Mouse (Mus musculus): ENCODE data around the gene Slc1a2. TPM values are rescaled to one million over a fixed set of nuclear protein-coding genes. Genes with fewer than 3 reads are reported as not detected.

The Slc1a2 gene
- polyA plus RNA-seq, 1 experiment, result 1.5 TPM

DNA sequence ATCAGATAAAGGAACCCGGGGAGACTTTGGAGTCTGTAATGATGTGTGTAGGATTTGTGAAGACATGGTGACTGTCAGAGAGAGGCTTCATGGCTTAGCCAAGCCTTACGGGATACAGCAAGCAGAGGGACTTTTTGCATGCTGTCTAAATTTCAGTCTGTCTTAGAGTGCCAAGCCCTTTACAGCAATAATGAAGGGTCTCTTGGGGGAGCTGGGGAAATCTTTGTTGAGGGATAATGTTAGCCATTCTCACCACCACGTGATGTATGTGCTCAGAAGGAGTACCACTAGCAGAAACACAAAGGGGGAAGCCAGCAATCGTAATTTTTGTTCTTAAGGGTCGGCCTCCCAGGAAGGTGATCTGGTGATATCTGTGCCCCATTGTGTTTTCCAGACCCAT is 71.9 kb downstream of the Slc1a2 start:
- TF ChIP-seq CTCF (IDR thresholded peaks at IDR 0.05; ENCODE audit: insufficient read depth, low read length) (no peak), POLR2A (IDR thresholded peaks at IDR 0.05; ENCODE audit: borderline replicate concordance, extremely low read depth, low read depth, low read length) (no peak)
- Histone ChIP-seq H3K4me3 (replicated peaks; ENCODE audit: extremely low read depth, low read depth, low read length) (no peak overlapping the region), H3K4me1 (ENCODE audit: control insufficient read depth, insufficient read depth, low read length) (no peaks in the 10 kb centered on the region)
- no peak for DNase-seq
- WGBS, result 73% methylated on average over 5 of the region's 5 CpGs

DNA sequence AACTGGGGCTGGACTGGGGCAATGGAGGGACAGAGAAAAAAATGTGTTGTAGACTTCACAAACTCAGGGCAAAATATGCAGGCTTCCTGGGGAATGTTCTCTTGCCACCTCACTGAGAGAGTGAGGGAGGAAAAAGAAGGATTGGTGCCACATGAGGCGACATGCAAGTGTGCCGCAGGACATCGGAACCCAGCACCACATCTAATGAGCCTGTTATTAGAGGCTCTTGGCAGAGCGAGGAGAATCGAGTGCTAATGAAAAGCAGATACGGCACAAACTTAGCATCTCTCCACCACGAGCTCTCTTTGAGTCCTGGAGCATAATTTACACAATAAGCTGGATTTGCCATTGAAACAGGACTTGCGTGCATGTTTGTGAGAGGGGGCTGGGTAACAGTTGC is 72.3 kb downstream of the Slc1a2 start:
- no peak for DNase-seq
- WGBS, result 83% methylated on average over 8 of the region's 8 CpGs
- H3K4me1 ChIP-seq (ENCODE audit: control insufficient read depth, insufficient read depth, low read length), result no peaks in the 10 kb centered on the region
- no peak overlapping the region for H3K4me3 ChIP-seq (replicated peaks; ENCODE audit: extremely low read depth, low read depth, low read length)
- TF ChIP-seq CTCF (IDR thresholded peaks at IDR 0.05; ENCODE audit: insufficient read depth, low read length), result no peak
- TF ChIP-seq POLR2A (IDR thresholded peaks at IDR 0.05; ENCODE audit: borderline replicate concordance, extremely low read depth, low read depth, low read length), result no peak

DNA sequence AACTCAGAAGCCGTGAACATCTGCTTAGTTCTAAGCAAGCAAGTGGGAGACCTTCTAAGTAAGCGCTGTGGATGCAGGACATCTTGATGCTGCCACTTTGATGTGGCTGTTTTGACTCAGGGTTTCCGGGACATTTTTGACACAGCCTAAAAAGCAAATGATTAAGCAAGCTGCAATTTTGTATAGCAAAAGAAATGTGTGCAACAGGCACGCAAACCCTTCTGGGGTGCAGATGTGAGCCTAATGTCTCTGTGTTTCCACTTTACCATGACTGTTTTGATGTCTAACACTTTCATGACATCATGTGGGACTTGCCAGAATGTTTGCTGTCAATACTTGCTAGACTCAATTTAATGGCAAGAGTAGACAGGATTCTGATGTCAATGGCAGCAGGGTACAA is 74.7 kb downstream of the Slc1a2 start:
- DNase-seq, result no peak
- WGBS, result 71% methylated on average over 4 of the region's 4 CpGs
- TF ChIP-seq CTCF (IDR thresholded peaks at IDR 0.05; ENCODE audit: insufficient read depth, low read length) (no peak), POLR2A (IDR thresholded peaks at IDR 0.05; ENCODE audit: borderline replicate concordance, extremely low read depth, low read depth, low read length) (no peak)
- no peaks in the 10 kb centered on the region for H3K4me1 ChIP-seq (ENCODE audit: control insufficient read depth, insufficient read depth, low read length)
- H3K4me3 ChIP-seq (replicated peaks; ENCODE audit: extremely low read depth, low read depth, low read length), result no peak overlapping the region

DNA sequence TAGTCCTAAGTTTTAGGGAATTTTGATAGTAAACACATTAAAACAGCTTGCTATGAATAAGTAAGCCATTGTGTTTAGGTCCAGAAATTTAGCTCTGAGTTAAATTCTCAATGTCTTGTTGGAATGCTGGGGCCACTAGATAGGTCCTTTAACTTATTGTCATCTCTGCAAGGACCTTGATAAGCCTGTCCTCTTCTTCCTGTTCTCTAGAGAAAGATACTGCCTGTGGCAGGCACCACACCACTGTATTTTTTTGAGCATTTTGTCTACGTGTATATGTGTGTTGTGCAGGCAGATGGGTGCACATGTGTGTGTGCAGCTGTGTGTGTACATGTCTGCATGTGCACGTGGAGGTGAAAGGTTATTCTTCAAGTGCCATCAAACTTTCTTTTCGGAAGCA is 75.6 kb downstream of the Slc1a2 start:
- Histone ChIP-seq H3K4me3 (replicated peaks; ENCODE audit: extremely low read depth, low read depth, low read length) (no peak overlapping the region), H3K4me1 (ENCODE audit: control insufficient read depth, insufficient read depth, low read length) (no peaks in the 10 kb centered on the region)
- no peak for DNase-seq
- TF ChIP-seq CTCF (IDR thresholded peaks at IDR 0.05; ENCODE audit: insufficient read depth, low read length) (no peak), POLR2A (IDR thresholded peaks at IDR 0.05; ENCODE audit: borderline replicate concordance, extremely low read depth, low read depth, low read length) (no peak)
- WGBS, result 74% methylated on average over 3 of the region's 3 CpGs

DNA sequence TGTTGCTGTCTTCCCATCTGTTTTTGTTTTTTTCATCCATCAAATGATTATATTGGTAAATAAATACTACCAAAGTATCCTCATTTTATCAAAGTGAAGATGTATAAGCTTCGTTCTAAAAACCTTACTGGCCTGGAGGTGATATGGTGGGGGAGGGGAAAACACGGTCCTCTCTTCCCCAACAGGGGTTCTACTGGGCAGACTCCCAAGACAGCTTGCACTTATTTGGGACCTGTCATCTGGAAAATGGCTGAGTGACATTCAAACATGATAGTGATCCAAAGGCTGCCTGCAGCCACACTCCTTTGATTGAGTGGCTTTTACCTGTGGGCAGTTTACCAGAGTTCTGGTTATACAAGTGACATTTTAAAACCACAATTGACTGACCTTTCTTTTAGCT is 76.6 kb downstream of the Slc1a2 start:
- no peak for DNase-seq
- 71% methylated on average over 2 of the region's 2 CpGs for WGBS
- Histone ChIP-seq H3K4me1 (ENCODE audit: control insufficient read depth, insufficient read depth, low read length) (no peaks in the 10 kb centered on the region), H3K4me3 (replicated peaks; ENCODE audit: extremely low read depth, low read depth, low read length) (no peak overlapping the region)
- TF ChIP-seq CTCF (IDR thresholded peaks at IDR 0.05; ENCODE audit: insufficient read depth, low read length) (no peak), POLR2A (IDR thresholded peaks at IDR 0.05; ENCODE audit: borderline replicate concordance, extremely low read depth, low read depth, low read length) (no peak)

DNA sequence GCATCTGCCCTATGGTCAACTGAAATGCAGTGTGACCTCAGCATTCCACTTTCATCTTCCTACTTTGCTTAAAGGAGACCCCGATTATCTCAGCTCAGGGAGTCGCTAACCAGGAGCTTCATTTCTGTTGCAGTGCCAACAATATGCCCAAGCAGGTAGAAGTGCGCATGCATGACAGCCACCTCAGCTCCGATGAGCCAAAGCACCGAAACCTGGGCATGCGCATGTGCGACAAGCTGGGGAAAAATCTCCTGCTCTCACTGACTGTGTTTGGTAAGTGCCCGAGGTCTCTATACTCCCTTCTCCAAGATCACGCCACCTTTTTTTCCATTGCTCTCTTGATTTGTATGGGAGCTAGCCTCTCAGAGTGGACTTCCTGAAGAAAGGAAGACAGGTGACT is 77.4 kb downstream of the Slc1a2 start:
- Histone ChIP-seq H3K4me3 (replicated peaks; ENCODE audit: extremely low read depth, low read depth, low read length) (no peak overlapping the region), H3K4me1 (ENCODE audit: control insufficient read depth, insufficient read depth, low read length) (no peaks in the 10 kb centered on the region)
- no peak for TF ChIP-seq CTCF (IDR thresholded peaks at IDR 0.05; ENCODE audit: insufficient read depth, low read length)
- WGBS, result 95% methylated on average over 9 of the region's 9 CpGs
- no peak for DNase-seq

DNA sequence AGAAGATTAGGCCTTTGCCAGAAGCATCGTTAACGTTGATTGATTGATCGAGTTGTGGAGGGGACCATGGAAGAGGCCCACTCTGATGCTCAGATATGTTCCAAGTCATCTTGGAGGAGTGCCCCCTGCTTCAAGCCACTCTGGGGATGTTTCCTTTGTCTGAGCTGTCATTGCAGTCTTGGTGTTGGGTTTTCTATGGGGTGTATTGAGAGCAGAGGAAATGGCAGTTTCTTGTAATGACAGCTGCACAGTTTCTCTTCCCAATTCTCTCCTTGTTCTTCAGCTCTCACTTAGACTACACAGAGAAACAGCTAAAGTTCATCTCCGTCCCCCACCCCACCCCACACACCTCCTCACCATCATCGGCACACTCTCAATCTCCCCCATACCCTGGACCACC is 78.0 kb downstream of the Slc1a2 start:
- WGBS, result 73% methylated on average over 5 of the region's 5 CpGs
- H3K4me1 ChIP-seq (ENCODE audit: control insufficient read depth, insufficient read depth, low read length), result no peaks in the 10 kb centered on the region
- TF ChIP-seq CTCF (IDR thresholded peaks at IDR 0.05; ENCODE audit: insufficient read depth, low read length) (no peak), POLR2A (IDR thresholded peaks at IDR 0.05; ENCODE audit: borderline replicate concordance, extremely low read depth, low read depth, low read length) (no peak)

DNA sequence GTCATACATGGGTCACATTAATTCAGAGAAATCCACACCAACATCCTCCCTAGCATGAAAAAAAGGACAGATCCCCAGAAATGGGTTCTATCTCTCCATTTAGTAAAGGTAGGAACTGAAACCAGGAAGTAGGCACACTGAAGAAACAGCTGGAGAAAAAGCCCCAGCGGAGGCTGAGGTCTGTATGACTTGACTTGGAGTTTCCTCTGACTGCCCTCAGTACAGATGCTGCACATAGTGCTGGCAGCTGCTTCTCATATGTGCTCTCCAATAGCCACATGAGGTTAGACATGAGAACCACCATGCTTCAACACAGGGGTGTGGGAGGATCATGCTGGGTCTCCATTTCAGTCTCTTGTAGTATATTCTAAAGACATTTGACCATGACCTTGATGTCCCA is 80.4 kb downstream of the Slc1a2 start:
- no peaks in the 10 kb centered on the region for H3K4me1 ChIP-seq (ENCODE audit: control insufficient read depth, insufficient read depth, low read length)
- 94% methylated on average over 1 of the region's 1 CpGs for WGBS
- DNase-seq, result no peak
- TF ChIP-seq POLR2A (IDR thresholded peaks at IDR 0.05; ENCODE audit: borderline replicate concordance, extremely low read depth, low read depth, low read length) (no peak), CTCF (IDR thresholded peaks at IDR 0.05; ENCODE audit: insufficient read depth, low read length) (no peak)
- H3K4me3 ChIP-seq (replicated peaks; ENCODE audit: extremely low read depth, low read depth, low read length), result no peak overlapping the region

More for the DNA sequence above, 78.0 kb downstream of the Slc1a2 start:
- no peak overlapping the region for H3K4me3 ChIP-seq (replicated peaks; ENCODE audit: extremely low read depth, low read depth, low read length)
- DNase-seq, result no peak

DNA sequence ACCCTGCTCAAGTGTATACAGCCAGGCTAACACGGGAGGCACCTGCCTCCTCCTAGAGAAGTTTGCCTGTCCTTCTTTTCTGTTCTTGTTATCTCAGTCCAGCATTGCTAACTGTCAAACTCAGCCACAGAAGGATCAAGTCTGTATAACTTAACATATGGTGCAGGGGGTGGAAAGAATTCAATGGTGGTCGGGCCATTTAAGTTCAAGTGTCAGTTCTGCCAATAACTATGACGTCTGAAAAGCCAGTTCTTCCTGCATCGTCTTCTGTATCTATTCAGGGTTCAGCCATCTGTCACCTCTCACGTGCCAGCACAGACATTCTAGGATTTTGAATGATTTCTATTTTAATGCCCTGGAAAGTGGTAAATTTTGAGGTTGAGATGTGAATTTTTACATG is 84.2 kb downstream of the Slc1a2 start:
- Histone ChIP-seq H3K4me3 (replicated peaks; ENCODE audit: extremely low read depth, low read depth, low read length) (no peak overlapping the region), H3K4me1 (ENCODE audit: control insufficient read depth, insufficient read depth, low read length) (peaks cover 6% of the 10 kb centered on the region)
- no peak for TF ChIP-seq POLR2A (IDR thresholded peaks at IDR 0.05; ENCODE audit: borderline replicate concordance, extremely low read depth, low read depth, low read length)
- TF ChIP-seq CTCF (IDR thresholded peaks at IDR 0.05; ENCODE audit: insufficient read depth, low read length), result no peak
- DNase-seq, result no peak
- WGBS, result 74% methylated on average over 5 of the region's 5 CpGs

DNA sequence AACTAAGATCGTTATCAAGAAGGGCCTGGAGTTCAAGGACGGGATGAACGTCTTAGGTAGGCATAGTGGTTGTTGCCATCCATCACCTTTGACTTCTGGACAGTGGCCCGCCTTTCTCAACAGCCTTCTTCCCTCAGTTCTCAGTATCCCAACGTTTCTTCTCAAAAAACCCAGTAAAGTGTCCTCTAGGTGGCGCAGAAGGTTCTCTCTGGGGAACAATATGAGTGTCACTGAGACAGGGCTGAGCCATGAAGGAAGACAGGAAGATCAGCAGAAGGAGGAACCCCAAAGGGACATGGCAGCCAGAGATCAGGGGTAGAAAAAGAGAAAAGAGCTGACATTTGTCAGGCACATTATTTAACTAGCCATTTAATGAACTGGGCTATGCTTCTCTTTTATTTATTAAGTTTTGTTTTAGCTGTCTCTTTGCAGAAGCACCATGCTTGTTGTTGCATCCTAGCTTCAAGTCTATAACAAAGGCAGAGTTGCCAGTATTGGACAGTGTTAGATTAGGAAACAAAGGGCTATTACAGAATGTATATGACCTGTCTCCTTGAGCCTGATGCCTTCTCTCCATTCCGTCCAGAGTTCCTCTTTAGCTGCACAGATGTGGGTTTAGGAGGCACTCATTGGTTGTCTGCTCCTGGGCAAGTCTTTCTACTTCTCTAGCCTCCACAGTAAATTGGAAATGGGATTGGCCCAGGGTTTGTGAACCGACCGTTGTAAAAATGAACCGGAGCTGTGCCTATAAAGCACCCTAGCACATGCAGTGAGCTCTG is 85.6 kb downstream of the Slc1a2 start:
- DNase-seq, result peak; percentile 41
- no peak overlapping the region for H3K4me3 ChIP-seq (replicated peaks; ENCODE audit: extremely low read depth, low read depth, low read length)
- peaks cover 6% of the 10 kb centered on the region for H3K4me1 ChIP-seq (ENCODE audit: control insufficient read depth, insufficient read depth, low read length)
- peak; percentile 25; the same call in 1 of the 2 replicates for TF ChIP-seq CTCF (IDR thresholded peaks at IDR 0.05; ENCODE audit: insufficient read depth, low read length)
- TF ChIP-seq POLR2A (IDR thresholded peaks at IDR 0.05; ENCODE audit: borderline replicate concordance, extremely low read depth, low read depth, low read length), result no peak
- 50% methylated on average over 10 of the region's 10 CpGs for WGBS
